Comparison of ENCODE assay signal across 8 mouse cellular contexts in genomic region chr3:35933405-35933777, GRCm38 (mm10). TPM values are rescaled to one million over a fixed set of nuclear protein-coding genes. Genes with fewer than 3 reads are reported as not detected.
A peak's percentile ranks its signal among the peaks of the same experiment; 100 is the strongest.
DNase-seq lines count a peak whose midpoint lies in the region; ATAC-seq and TF ChIP-seq lines count a peak whose summit lies in the region.

No protein-coding gene starts in this region.

- peaks cover 5% of the 10 kb centered on the region; the same call in 1 of the 2 replicates for H3K36me3 ChIP-seq in embryonic facial prominence, embryonic 14.5 days (ENCODE audit: control insufficient read depth, insufficient read depth, low read length)
- H3K36me3 ChIP-seq in hindbrain, embryonic 14.5 days (replicated peaks; ENCODE audit: control insufficient read depth, insufficient read depth) = no peaks in the 10 kb centered on the region
- 0 out of 2 replicates have a peak, but pooled peaks cover 2% of the 10 kb centered on the region for H3K36me3 ChIP-seq in lung, embryonic 14.5 days (ENCODE audit: insufficient read depth)

- TF ChIP-seq CTCF in lung, embryonic 14.5 days (IDR thresholded peaks at IDR 0.05; ENCODE audit: low read depth) = no peak

- peak; percentile 44 for DNase-seq in left cerebral cortex, postnatal 4 days
- DNase-seq in left cerebral cortex, adult 11 months (ENCODE audit: low spot score) = no peak
- DNase-seq in NIH3T3 (ENCODE audit: low read depth) = peak; percentile 64
- peak; percentile 80 for DNase-seq in embryonic facial prominence, embryonic 14.5 days (ENCODE audit: low spot score)
- peak; percentile 49 for DNase-seq in hindbrain, embryonic 14.5 days (ENCODE audit: low spot score)
- DNase-seq in lung, embryonic 14.5 days = peak; percentile 78
- no peak for DNase-seq in left cerebral cortex, adult 8-10 months (ENCODE audit: low spot score in 2 of 2)

- H3K27ac ChIP-seq in embryonic facial prominence, embryonic 14.5 days (replicated peaks; ENCODE audit: low read depth, low read length) = peak overlapping the region; percentile 94
- peak overlapping the region; percentile 90 for H3K27ac ChIP-seq in hindbrain, embryonic 14.5 days
- H3K27ac ChIP-seq in lung, embryonic 14.5 days (ENCODE audit: low read depth) = peak overlapping the region; percentile 91

- peak overlapping the region; percentile 86 for H3K4me2 ChIP-seq in embryonic facial prominence, embryonic 14.5 days (ENCODE audit: low read depth, low read length)
- H3K4me2 ChIP-seq in hindbrain, embryonic 14.5 days (replicated peaks) = peak overlapping the region; percentile 89
- peak overlapping the region; percentile 86 for H3K4me2 ChIP-seq in lung, embryonic 14.5 days

- peak overlapping the region; percentile 91 for H3K4me3 ChIP-seq in embryonic facial prominence, embryonic 14.5 days (ENCODE audit: low read depth, low read length)
- peak overlapping the region; percentile 80 for H3K4me3 ChIP-seq in hindbrain, embryonic 14.5 days (replicated peaks; ENCODE audit: low read length)
- H3K4me3 ChIP-seq in lung, embryonic 14.5 days (ENCODE audit: low read depth, low read length) = peak overlapping the region; percentile 84

- intact Hi-C loops in left cerebral cortex, postnatal 4 days (cut with DNase I) = no loop called here

- peaks cover 11% of the 10 kb centered on the region; the same call in 1 of the 2 replicates for H3K4me1 ChIP-seq in embryonic facial prominence, embryonic 14.5 days (ENCODE audit: control insufficient read depth, insufficient read depth, low read length)
- peaks cover 24% of the 10 kb centered on the region for H3K4me1 ChIP-seq in hindbrain, embryonic 14.5 days (replicated peaks; ENCODE audit: control insufficient read depth, insufficient read depth, low read length)
- peaks cover 4% of the 10 kb centered on the region; the same call in 1 of the 2 replicates for H3K4me1 ChIP-seq in lung, embryonic 14.5 days (ENCODE audit: insufficient read depth)

- 1% methylated on average over 14 of the region's 14 CpGs for WGBS in embryonic facial prominence, embryonic 14.5 days
- WGBS in hindbrain, embryonic 14.5 days = under 1% methylated on average over 14 of the region's 14 CpGs
- under 1% methylated on average over 14 of the region's 14 CpGs for WGBS in lung, embryonic 14.5 days

- H3K27me3 ChIP-seq in embryonic facial prominence, embryonic 14.5 days (replicated peaks; ENCODE audit: control insufficient read depth, insufficient read depth, low read length) = no peaks in the 10 kb centered on the region
- no peaks in the 10 kb centered on the region for H3K27me3 ChIP-seq in hindbrain, embryonic 14.5 days (ENCODE audit: control insufficient read depth, insufficient read depth, low read length)
- no peaks in the 10 kb centered on the region for H3K27me3 ChIP-seq in lung, embryonic 14.5 days (ENCODE audit: insufficient read depth, low read length)

- H3K9ac ChIP-seq in embryonic facial prominence, embryonic 14.5 days (ENCODE audit: low read depth, low read length) = peak overlapping the region; percentile 98
- peak overlapping the region; percentile 95 for H3K9ac ChIP-seq in hindbrain, embryonic 14.5 days
- peak overlapping the region; percentile 98 for H3K9ac ChIP-seq in lung, embryonic 14.5 days

- ATAC-seq in embryonic facial prominence, embryonic 14.5 days (ENCODE audit: low read depth) = peak; percentile 45; the same call in 1 of the 2 replicates
- peak; percentile 51 for ATAC-seq in hindbrain, embryonic 14.5 days (ENCODE audit: low FRiP score)
- ATAC-seq in lung, embryonic 14.5 days (ENCODE audit: insufficient read depth) = peak; percentile 67
- peak; percentile 60 for ATAC-seq in neutrophil, adult 5-6 weeks (ENCODE audit: extremely low read depth, insufficient number of reproducible peaks, low FRiP score, poor library complexity, severe bottlenecking)

- H3K9me3 ChIP-seq in embryonic facial prominence, embryonic 14.5 days (ENCODE audit: control insufficient read depth, low read length) = no peaks in the 10 kb centered on the region
- no peaks in the 10 kb centered on the region for H3K9me3 ChIP-seq in hindbrain, embryonic 14.5 days (ENCODE audit: control insufficient read depth, low read length)
- H3K9me3 ChIP-seq in lung, embryonic 14.5 days (ENCODE audit: low read depth, low read length) = no peaks in the 10 kb centered on the region

RNA-seq across cellular contexts. Expression of gene Dcun1d1, which starts 3.9 kb away (rescaled TPM):
- 10 to 100 TPM; 70.4 to 73.9 TPM for total RNA-seq in left cerebral cortex, postnatal 4 days (2021)
- polyA plus RNA-seq in embryonic facial prominence, embryonic 14.5 days (2014; fragmentation: Nextera tagmentation; extraction: Ambion mirVana) = 84.4 and 89.6 TPM in 2 replicates
- 95.7 and 104 TPM in 2 replicates for polyA plus RNA-seq in hindbrain, embryonic 14.5 days (2014; fragmentation: Nextera tagmentation; extraction: Ambion mirVana)
- polyA plus RNA-seq in lung, embryonic 14.5 days (2014; fragmentation: Nextera tagmentation; extraction: Ambion mirVana) = 97.7 and 102 TPM in 2 replicates
- total RNA-seq in neutrophil, adult 5-6 weeks (2017) = 137 and 142 TPM in 2 replicates
- 10 to 100 TPM; 67.1 to 84.1 (median 77.7) TPM for total RNA-seq in left cerebral cortex, adult 8-10 months (2022)

Comparison
In these comparisons a context has a peak if more than half of its experiments do, and no peak if none do; other contexts are left out.
1. DNase-seq: peak in left cerebral cortex, postnatal 4 days (single experiment), NIH3T3 (single experiment), embryonic facial prominence, embryonic 14.5 days (single experiment), hindbrain, embryonic 14.5 days (single experiment) and lung, embryonic 14.5 days (single experiment); none in left cerebral cortex, adult 11 months (single experiment) and left cerebral cortex, adult 8-10 months (0 of 2).
2. Peak in every context shown above with its lines, with median percentiles within 50 percentile points of each other: ATAC-seq, H3K27ac ChIP-seq, H3K4me2 ChIP-seq, H3K4me3 ChIP-seq and H3K9ac ChIP-seq.